Mouse (Mus musculus) C2C12 (cell line): ENCODE measurements around the gene Lrriq4. TPM values are rescaled to one million over a fixed set of nuclear protein-coding genes. Genes with fewer than 3 reads are reported as not detected.

Source experiments
- H3K27me3 ChIP-seq: one replicate; pipeline ENCODE4 v1.6.1; 2011; ENCODE audit not compliant: control insufficient read depth, insufficient read depth, insufficient read length
- H3K36me3 ChIP-seq: one replicate; pipeline ENCODE4 v1.6.1; 2011; ENCODE audit not compliant: control insufficient read depth, insufficient read depth
- H3K4me3 ChIP-seq: one replicate; pipeline ENCODE4 v1.5.1; 2011; ENCODE audit warnings: mild to moderate bottlenecking, control low read depth; ENCODE audit not compliant: poor library complexity, insufficient read depth, severe bottlenecking
- H3K79me2 ChIP-seq: one replicate; pipeline ENCODE4 v1.6.1; 2011; ENCODE audit not compliant: control insufficient read depth, insufficient read depth
- H3K79me3 ChIP-seq: one replicate; pipeline ENCODE4 v1.6.1; 2011; ENCODE audit warnings: low read depth, control low read depth
- H3ac ChIP-seq: one replicate; pipeline ENCODE3; 2011; ENCODE audit warnings: low read depth; ENCODE audit not compliant: control insufficient read depth, insufficient read length
- CEBPB ChIP-seq: IDR thresholded peaks from one replicate; pipeline ENCODE4 v1.6.1; 2011; ENCODE audit warnings: low read depth, mild to moderate bottlenecking, control low read depth, moderate library complexity
- CTCF ChIP-seq: IDR thresholded peaks from one replicate; pipeline ENCODE4 v1.5.1; 2011; ENCODE audit not compliant: control insufficient read depth, insufficient read depth, insufficient read length
- FOSL1 ChIP-seq: IDR thresholded peaks from one replicate; pipeline ENCODE4 v1.8.0; 2011; ENCODE audit warnings: mild to moderate bottlenecking, low read length; ENCODE audit not compliant: poor library complexity, insufficient read depth, severe bottlenecking
- MAX ChIP-seq: IDR thresholded peaks from one replicate; pipeline ENCODE4 v1.6.1; 2011; ENCODE audit warnings: mild to moderate bottlenecking, control low read depth
- MYOD1 ChIP-seq: IDR thresholded peaks from one replicate; pipeline ENCODE4 v1.6.1; 2011; ENCODE audit warnings: low read depth; ENCODE audit not compliant: control insufficient read depth, insufficient read length
- MYOG ChIP-seq: IDR thresholded peaks from one replicate; pipeline ENCODE4 v1.6.1; 2011; ENCODE audit not compliant: control insufficient read depth, insufficient read length; ENCODE audit errors: extremely low read depth
- USF1 ChIP-seq: IDR thresholded peaks from one replicate; pipeline ENCODE4 v1.6.1; 2011; ENCODE audit warnings: low read depth, mild to moderate bottlenecking, control low read depth, moderate library complexity
- polyA plus RNA-seq: library from polyadenylated mRNA; unstranded; fragments of >200 nt; fragmentation: generic; extraction: Trizol; gene quantifications from one replicate; pipeline ENCODE4 v1.2.1, GENCODE M21; 2012; ENCODE audit warnings: missing spikeins

Gene Lrriq4
- polyA plus RNA-seq, 1 experiment, result not detected

DNA sequence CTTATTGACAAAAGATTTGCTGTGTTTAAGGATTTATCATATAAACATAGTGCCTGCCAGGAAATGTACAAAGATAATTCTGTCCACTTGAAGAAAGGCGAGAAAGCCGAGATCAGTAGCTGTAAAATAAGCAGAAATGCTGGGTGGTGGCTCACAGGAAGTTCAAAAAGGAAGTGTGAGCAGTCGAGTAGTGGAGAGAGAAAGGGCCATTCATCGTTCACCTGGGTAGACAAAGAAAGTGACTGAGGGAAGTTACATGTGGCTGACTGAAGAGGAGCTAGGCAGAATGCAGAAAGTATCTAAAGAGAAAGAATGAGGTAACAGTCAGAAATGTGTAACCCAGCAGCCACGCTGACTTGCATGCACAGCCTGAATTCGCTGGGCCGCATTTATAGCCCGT, 24.2 kb upstream of the Lrriq4 start:
- TF ChIP-seq MYOG, result no peak
- no peak for TF ChIP-seq MAX
- no peak for TF ChIP-seq CTCF
- TF ChIP-seq USF1, result no peak
- TF ChIP-seq CEBPB, result no peak
- Histone ChIP-seq H3K27me3 (no peaks in the 10 kb centered on the region), H3K36me3 (peaks cover 35% of the 10 kb centered on the region), H3ac (no peak overlapping the region), H3K79me2 (no peaks in the 10 kb centered on the region), H3K4me3 (no peak overlapping the region), H3K79me3 (no peaks in the 10 kb centered on the region)

DNA sequence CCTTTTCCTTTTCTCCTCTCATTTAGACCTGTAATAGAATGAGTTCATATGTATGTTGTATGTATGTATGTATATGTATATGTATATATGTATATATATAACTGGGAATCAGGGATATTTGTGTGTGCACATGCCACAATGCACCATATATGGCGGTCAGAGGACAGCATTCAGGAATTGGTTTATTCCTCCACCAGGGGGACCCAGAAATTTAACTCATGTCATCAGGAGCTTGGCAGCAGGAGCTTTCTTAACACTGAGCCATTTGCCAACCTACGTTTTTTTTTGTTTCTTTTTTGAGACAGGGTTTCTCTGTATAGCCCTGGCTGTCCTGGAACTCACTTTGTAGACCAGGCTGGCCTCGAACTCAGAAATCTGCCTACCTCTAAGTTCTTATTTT, 10.6 kb upstream of the Lrriq4 start:
- TF ChIP-seq CEBPB (no peak), CTCF (no peak), USF1 (no peak), MYOG (no peak), MAX (no peak), FOSL1 (no peak), MYOD1 (no peak)
- H3K27me3 ChIP-seq, result no peaks in the 10 kb centered on the region

DNA sequence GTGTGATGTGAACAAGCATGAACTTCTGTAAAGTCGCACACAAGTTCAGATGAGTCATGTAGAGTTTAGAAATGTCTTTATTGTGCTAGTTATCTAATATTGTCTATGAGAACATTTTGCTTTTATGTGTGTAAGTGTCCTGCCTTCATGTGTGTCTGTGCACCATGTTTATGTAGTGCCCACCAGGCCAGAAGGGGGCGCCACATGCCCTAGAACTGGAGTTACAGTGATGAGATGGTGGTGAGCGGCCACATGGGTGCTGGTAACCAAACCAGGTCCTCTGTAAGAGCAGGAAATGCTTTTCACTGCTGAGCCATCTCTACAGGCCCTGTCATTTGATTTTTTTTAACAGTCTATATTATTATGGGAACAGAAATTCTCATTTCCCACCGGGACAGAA, 8.7 kb upstream of the Lrriq4 start:
- H3K79me2 ChIP-seq, result no peaks in the 10 kb centered on the region
- no peaks in the 10 kb centered on the region for H3K27me3 ChIP-seq
- no peaks in the 10 kb centered on the region for H3K36me3 ChIP-seq
- TF ChIP-seq FOSL1 (no peak), USF1 (no peak), MAX (no peak), MYOD1 (no peak), CTCF (no peak), MYOG (no peak), CEBPB (no peak)
- no peaks in the 10 kb centered on the region for H3K79me3 ChIP-seq
- no peak overlapping the region for H3K4me3 ChIP-seq
- no peak overlapping the region for H3ac ChIP-seq

More for the DNA sequence above, 10.6 kb upstream of the Lrriq4 start:
- Histone ChIP-seq H3ac (no peak overlapping the region), H3K79me2 (no peaks in the 10 kb centered on the region), H3K4me3 (no peak overlapping the region), H3K79me3 (no peaks in the 10 kb centered on the region), H3K36me3 (no peaks in the 10 kb centered on the region)

DNA sequence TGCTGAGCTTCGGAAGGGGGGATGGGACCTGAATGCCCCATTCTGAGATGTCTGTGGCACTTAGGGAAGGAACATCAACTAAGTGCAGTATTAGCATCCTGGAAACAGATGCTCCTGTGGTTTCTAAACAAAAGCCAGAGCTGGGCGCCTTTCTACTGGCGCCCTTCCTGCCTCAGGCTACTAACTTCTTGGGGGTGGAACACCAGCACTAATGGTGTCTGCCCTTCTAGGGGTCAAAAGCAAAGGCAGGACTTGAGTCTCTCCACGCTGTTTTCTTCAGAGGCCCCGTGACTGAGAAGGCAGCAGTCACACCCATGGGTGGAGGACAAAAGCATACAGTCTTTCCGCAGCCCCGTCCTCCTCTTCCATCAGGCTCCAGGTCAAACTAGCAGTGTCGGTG, 2.5 kb downstream of the Lrriq4 start:
- no peak overlapping the region for H3ac ChIP-seq
- H3K4me3 ChIP-seq, result no peak overlapping the region
- no peaks in the 10 kb centered on the region for H3K79me2 ChIP-seq
- TF ChIP-seq CTCF (no peak), MYOG (no peak), USF1 (no peak), FOSL1 (no peak), CEBPB (no peak), MYOD1 (no peak), MAX (no peak)
- peaks cover 23% of the 10 kb centered on the region for H3K27me3 ChIP-seq
- no peaks in the 10 kb centered on the region for H3K79me3 ChIP-seq
- H3K36me3 ChIP-seq, result no peaks in the 10 kb centered on the region

DNA sequence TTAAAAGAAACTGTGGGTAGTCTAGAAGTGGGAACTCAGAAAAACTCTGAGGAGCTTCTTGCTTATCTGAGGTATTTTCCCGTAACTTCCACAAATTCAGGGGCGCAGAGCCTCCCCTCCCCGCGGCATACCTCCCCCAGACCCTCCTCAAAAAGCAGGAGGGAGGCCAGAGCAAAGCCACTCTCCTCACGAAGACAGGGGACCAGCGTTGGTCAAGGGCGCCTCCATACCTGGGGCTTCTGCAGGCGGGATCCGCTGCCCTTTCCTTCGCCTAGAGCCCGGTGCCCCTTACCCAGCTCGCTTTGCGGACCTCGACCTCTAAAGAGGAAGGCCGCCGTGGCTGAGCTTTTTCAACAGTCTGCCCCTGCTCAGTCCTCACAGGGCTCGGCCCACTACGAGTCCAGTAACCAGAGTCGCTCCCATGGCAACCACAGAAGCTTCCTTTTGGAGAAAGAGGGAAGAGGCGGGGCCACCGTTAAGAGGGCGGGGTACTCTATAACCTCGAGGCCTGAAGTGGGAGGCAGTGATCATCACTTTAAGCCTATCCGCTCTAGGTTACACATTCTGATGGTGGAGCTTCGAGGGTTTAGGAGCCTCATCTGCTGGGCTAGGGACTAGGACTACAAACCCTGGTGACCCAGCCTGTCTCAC, 3.3 kb downstream of the Lrriq4 start, which contains the start of gene Lrrc34:
TSS of gene Lrrc34 (minus strand) at position 430 of the 651 bp plus-strand sequence.
- no peaks in the 10 kb centered on the region for H3K36me3 ChIP-seq
- H3K4me3 ChIP-seq, result no peak within 1 kb of the TSS
- peaks cover 23% of the 10 kb centered on the region for H3K27me3 ChIP-seq
- H3ac ChIP-seq, result no peak within 1 kb of the TSS
- no peak for TF ChIP-seq CEBPB
- H3K79me3 ChIP-seq, result no peaks in the 10 kb centered on the region
- H3K79me2 ChIP-seq, result no peaks in the 10 kb centered on the region

DNA sequence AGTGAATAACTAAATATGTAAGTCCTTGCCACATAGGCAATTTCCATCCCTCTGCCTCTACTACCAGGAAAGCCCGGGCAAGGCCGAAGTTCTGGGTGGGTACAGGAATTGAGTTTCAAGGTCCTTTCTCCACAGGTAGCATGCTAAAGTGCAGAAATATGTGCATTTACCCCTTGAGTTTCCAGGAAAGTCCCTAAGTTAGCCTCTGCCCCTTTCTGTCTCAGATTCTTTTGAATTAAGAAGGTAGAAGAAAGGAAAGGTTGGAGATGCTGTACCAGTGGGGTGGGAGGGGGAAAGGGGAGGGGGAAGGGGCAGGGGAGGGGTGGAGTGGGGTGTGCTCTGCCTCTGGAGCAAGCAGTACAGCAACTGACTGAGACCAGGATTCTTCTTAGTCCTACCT, 4.2 kb downstream of the Lrriq4 start:
- H3K4me3 ChIP-seq, result no peak overlapping the region
- H3K27me3 ChIP-seq, result peaks cover 23% of the 10 kb centered on the region
- H3K36me3 ChIP-seq, result no peaks in the 10 kb centered on the region
- H3K79me2 ChIP-seq, result no peaks in the 10 kb centered on the region
- H3K79me3 ChIP-seq, result no peaks in the 10 kb centered on the region
- TF ChIP-seq MAX (no peak), CEBPB (no peak), USF1 (no peak), CTCF (no peak), FOSL1 (no peak), MYOD1 (no peak), MYOG (no peak)
- no peak overlapping the region for H3ac ChIP-seq
